Mouse (Mus musculus): ENCODE results near the gene Padi4.

GRCm38 (mm10) chr4:140821988-140822387 lies 48.0 kb upstream of the Padi4 start:
- TF ChIP-seq CTCF (IDR thresholded peaks at IDR 0.05) (peak; percentile 59), POLR2A (IDR thresholded peaks at IDR 0.05; ENCODE audit: insufficient read depth, low read depth, low read length) (no peak), EP300 (IDR thresholded peaks at IDR 0.05; ENCODE audit: insufficient read depth, low read depth, low read length) (no peak)
